In the genomic region with DNA sequence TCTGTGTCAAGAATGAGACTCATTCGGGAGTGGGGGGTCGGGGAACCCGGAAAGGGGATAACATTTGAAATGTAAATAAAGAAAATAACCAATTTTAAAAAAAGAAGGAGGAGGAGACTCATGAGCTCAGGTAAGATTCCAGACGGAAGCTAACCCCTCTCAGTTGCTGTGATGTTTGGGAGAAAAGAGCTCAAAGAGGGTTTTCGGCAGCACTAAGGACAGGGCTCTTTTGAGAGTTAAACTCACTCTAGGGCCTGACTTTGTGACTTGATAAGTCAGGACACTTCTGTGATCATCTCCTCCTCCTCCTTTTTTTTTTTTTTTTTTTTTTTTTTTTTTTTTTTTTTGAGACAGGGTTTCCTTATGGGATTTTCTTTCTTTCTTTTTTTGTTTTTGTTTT, we compare ENCODE assay signal across 8 mouse cellular contexts. TPM values are rescaled to one million over a fixed set of nuclear protein-coding genes. Genes with fewer than 3 reads are reported as not detected.
DNase-seq lines count a peak whose midpoint lies in the region; ATAC-seq lines count a peak whose summit lies in the region.

No protein-coding gene starts in this region.

- H3K27ac ChIP-seq in kidney, embryonic 15.5 days = peak overlapping the region; percentile 97; the same call in 1 of the 2 replicates
- H3K27ac ChIP-seq in hindbrain, embryonic 15.5 days (replicated peaks) = peak overlapping the region; percentile 98
- no peak overlapping the region; the same call in 1 of the 2 replicates for H3K27ac ChIP-seq in midbrain, embryonic 16.5 days (ENCODE audit: low read length)

- 42% methylated on average over 5 of the region's 5 CpGs for WGBS in kidney, embryonic 15.5 days
- WGBS in hindbrain, embryonic 15.5 days = 35% methylated on average over 5 of the region's 5 CpGs
- WGBS in midbrain, embryonic 16.5 days = 24% methylated on average over 5 of the region's 5 CpGs

- ATAC-seq in kidney, embryonic 15.5 days (replicated peaks; ENCODE audit: low FRiP score) = no peak
- ATAC-seq in hindbrain, embryonic 15.5 days (ENCODE audit: low FRiP score, low read depth) = no peak
- no peak for ATAC-seq in midbrain, embryonic 16.5 days
- ATAC-seq in frontal cortex, adult (ENCODE audit: low TSS enrichment) = no peak

- H3K4me2 ChIP-seq in kidney, embryonic 15.5 days = peak overlapping the region; percentile 62
- peak overlapping the region; percentile 58 for H3K4me2 ChIP-seq in hindbrain, embryonic 15.5 days
- H3K4me2 ChIP-seq in midbrain, embryonic 16.5 days (ENCODE audit: low read length) = peak overlapping the region; percentile 63

- peak overlapping the region; percentile 67 for H3K4me3 ChIP-seq in kidney, embryonic 15.5 days (replicated peaks)
- peak overlapping the region; percentile 68 for H3K4me3 ChIP-seq in hindbrain, embryonic 15.5 days
- H3K4me3 ChIP-seq in midbrain, embryonic 16.5 days (ENCODE audit: low read depth, low read length) = peak overlapping the region; percentile 63

- no peaks in the 10 kb centered on the region for H3K27me3 ChIP-seq in kidney, embryonic 15.5 days
- H3K27me3 ChIP-seq in hindbrain, embryonic 15.5 days = no peaks in the 10 kb centered on the region
- H3K27me3 ChIP-seq in midbrain, embryonic 16.5 days (ENCODE audit: control insufficient read depth, insufficient read depth, low read depth, low read length) = no peaks in the 10 kb centered on the region

- peaks cover 33% of the 10 kb centered on the region for H3K36me3 ChIP-seq in kidney, embryonic 15.5 days
- peaks cover 18% of the 10 kb centered on the region for H3K36me3 ChIP-seq in hindbrain, embryonic 15.5 days
- 0 out of 2 replicates have a peak, but pooled peaks cover under 1% of the 10 kb centered on the region for H3K36me3 ChIP-seq in midbrain, embryonic 16.5 days (ENCODE audit: control insufficient read depth, insufficient read depth, low read length)

- H3K9me3 ChIP-seq in kidney, embryonic 15.5 days (replicated peaks) = no peaks in the 10 kb centered on the region
- no peaks in the 10 kb centered on the region for H3K9me3 ChIP-seq in hindbrain, embryonic 15.5 days
- no peaks in the 10 kb centered on the region for H3K9me3 ChIP-seq in midbrain, embryonic 16.5 days (replicated peaks; ENCODE audit: control insufficient read depth, low read length, poor library complexity, severe bottlenecking)

- H3K9ac ChIP-seq in kidney, embryonic 15.5 days = peak overlapping the region; percentile 80
- H3K9ac ChIP-seq in hindbrain, embryonic 15.5 days = peak overlapping the region; percentile 82
- peak overlapping the region; percentile 76 for H3K9ac ChIP-seq in midbrain, embryonic 16.5 days (ENCODE audit: low read depth, low read length)

- no peak for DNase-seq in kidney, postnatal 4 days
- peak; percentile 39 for DNase-seq in adipocyte (ENCODE audit: low spot score)
- DNase-seq in natural killer cell, adult 2 months (ENCODE audit: low spot score in 2 of 2) = no peak
- no peak for DNase-seq in frontal cortex, postnatal 14 days (ENCODE audit: low spot score in 2 of 2)

- peaks cover 11% of the 10 kb centered on the region; the same call in 1 of the 2 replicates for H3K4me1 ChIP-seq in kidney, embryonic 15.5 days
- H3K4me1 ChIP-seq in hindbrain, embryonic 15.5 days (replicated peaks) = peaks cover 21% of the 10 kb centered on the region
- peaks cover 7% of the 10 kb centered on the region; the same call in 1 of the 2 replicates for H3K4me1 ChIP-seq in midbrain, embryonic 16.5 days (ENCODE audit: control insufficient read depth, insufficient read depth, low read length)

RNA-seq across cellular contexts. Expression of a gene that starts 0.7 kb away (rescaled TPM):
- polyA plus RNA-seq in kidney, embryonic 15.5 days (2015; fragmentation: Nextera tagmentation; extraction: Ambion mirVana) = 6.3 and 6.4 TPM in 2 replicates
- polyA plus RNA-seq in hindbrain, embryonic 15.5 days (2015; fragmentation: Nextera tagmentation; extraction: Ambion mirVana) = 7.8 and 9.3 TPM in 2 replicates
- polyA plus RNA-seq in midbrain, embryonic 16.5 days (2015; fragmentation: Nextera tagmentation; extraction: Ambion mirVana) = 10.5 and 10.8 TPM in 2 replicates

RNA-seq across cellular contexts. Expression of a gene that starts 5.0 kb away (rescaled TPM):
- not detected in 2 replicates for polyA plus RNA-seq in kidney, embryonic 15.5 days (2015; fragmentation: Nextera tagmentation; extraction: Ambion mirVana)
- polyA plus RNA-seq in hindbrain, embryonic 15.5 days (2015; fragmentation: Nextera tagmentation; extraction: Ambion mirVana) = not detected in 2 replicates
- not detected in 2 replicates for polyA plus RNA-seq in midbrain, embryonic 16.5 days (2015; fragmentation: Nextera tagmentation; extraction: Ambion mirVana)

RNA-seq across cellular contexts. Expression of a gene that starts 12.4 kb away (rescaled TPM):
- polyA plus RNA-seq in kidney, embryonic 15.5 days (2015; fragmentation: Nextera tagmentation; extraction: Ambion mirVana) = 36.2 and 41.0 TPM in 2 replicates
- 90.6 and 113 TPM in 2 replicates for polyA plus RNA-seq in hindbrain, embryonic 15.5 days (2015; fragmentation: Nextera tagmentation; extraction: Ambion mirVana)
- polyA plus RNA-seq in midbrain, embryonic 16.5 days (2015; fragmentation: Nextera tagmentation; extraction: Ambion mirVana) = 101 and 117 TPM in 2 replicates

RNA-seq across cellular contexts. Expression of a gene that starts 18.6 kb away (rescaled TPM):
- 24.9 and 27.0 TPM in 2 replicates for polyA plus RNA-seq in kidney, embryonic 15.5 days (2015; fragmentation: Nextera tagmentation; extraction: Ambion mirVana)
- polyA plus RNA-seq in hindbrain, embryonic 15.5 days (2015; fragmentation: Nextera tagmentation; extraction: Ambion mirVana) = 58.8 and 65.2 TPM in 2 replicates
- polyA plus RNA-seq in midbrain, embryonic 16.5 days (2015; fragmentation: Nextera tagmentation; extraction: Ambion mirVana) = 70.0 and 73.1 TPM in 2 replicates

RNA-seq across cellular contexts. Expression of a gene that starts 18.8 kb away (rescaled TPM):
- 7.2 and 7.6 TPM in 2 replicates for polyA plus RNA-seq in kidney, embryonic 15.5 days (2015; fragmentation: Nextera tagmentation; extraction: Ambion mirVana)
- polyA plus RNA-seq in hindbrain, embryonic 15.5 days (2015; fragmentation: Nextera tagmentation; extraction: Ambion mirVana) = 6.0 and 7.5 TPM in 2 replicates
- polyA plus RNA-seq in midbrain, embryonic 16.5 days (2015; fragmentation: Nextera tagmentation; extraction: Ambion mirVana) = 6.6 and 7.2 TPM in 2 replicates
